Mouse (Mus musculus) adrenal gland (tissue): Measurements from ENCODE around the gene Dmd.
"Not testable (repeated sequence)": the region's sequence is repeated elsewhere in the genome, so short reads cannot be mapped to it uniquely, and the experiment has no call there.

Experiments
- intact Hi-C: fragments of 180-260 bp; cut with DNase I; formaldehyde crosslinking; loops from one replicate; pipeline ENCODE4 v1.15.1; 2025
- long read RNA-seq, 2 experiments: library from polyadenylated mRNA; unstranded; transcript quantifications; one replicate each; pipeline ENCODE4 v2.0.0; 2020; ENCODE audit warnings: borderline replicate concordance in 1 of 2; ENCODE audit not compliant: insufficient replicate concordance in 1 of 2

Dmd gene
- long read RNA-seq, experiment 1, partial matches to known transcripts, result 1 of 8 reads
- long read RNA-seq, experiment 1, other reads (novel, unspliced or antisense), result 3 of 8 reads
- long read RNA-seq, experiment 2, full-length matches to known transcripts, result 6 of 12 reads
- long read RNA-seq, experiment 2, partial matches to known transcripts, result 1 of 12 reads
- long read RNA-seq, experiment 2, other reads (novel, unspliced or antisense), result 5 of 12 reads

- intact Hi-C loops, result no loop called here
Measured at GRCm38 (mm10) chrX:82948630-82949029, at the start of gene Dmd. Dmd (plus strand) TSS chrX:82948870.

GRCm38 (mm10) chrX:82901515-82901914 is 47.2 kb upstream of the Dmd start:
- intact Hi-C loops, result no loop called here

GRCm38 (mm10) chrX:82987683-82988082 is 39.0 kb downstream of the Dmd start:
- intact Hi-C loops, result no loop called here

GRCm38 (mm10) chrX:83050190-83050589 is 101.5 kb downstream of the Dmd start:
- intact Hi-C loops, result no loop called here

GRCm38 (mm10) chrX:83116171-83116876 is 167.7 kb downstream of the Dmd start:
- intact Hi-C loops, result no loop called here

DNA sequence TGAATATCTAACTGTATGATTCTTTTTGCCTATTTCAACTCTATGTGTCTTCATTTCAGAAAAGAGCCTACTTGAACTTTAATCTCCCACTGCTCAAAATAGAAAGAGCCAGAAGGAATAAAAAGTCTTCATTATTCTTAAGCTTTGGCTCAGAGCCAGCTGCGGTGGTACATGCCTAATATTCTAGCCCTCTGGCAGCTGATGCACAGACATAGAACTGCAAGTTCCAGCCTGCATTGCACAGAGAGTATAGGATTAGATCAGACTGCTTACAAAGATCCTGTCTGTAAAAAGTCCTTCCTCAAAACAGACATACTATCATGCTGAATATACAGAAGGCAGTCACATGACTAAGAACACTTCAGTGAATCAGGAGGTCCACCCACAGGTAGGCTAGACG is 168.5 kb downstream of the Dmd start:
- intact Hi-C loops, result no loop called here

DNA sequence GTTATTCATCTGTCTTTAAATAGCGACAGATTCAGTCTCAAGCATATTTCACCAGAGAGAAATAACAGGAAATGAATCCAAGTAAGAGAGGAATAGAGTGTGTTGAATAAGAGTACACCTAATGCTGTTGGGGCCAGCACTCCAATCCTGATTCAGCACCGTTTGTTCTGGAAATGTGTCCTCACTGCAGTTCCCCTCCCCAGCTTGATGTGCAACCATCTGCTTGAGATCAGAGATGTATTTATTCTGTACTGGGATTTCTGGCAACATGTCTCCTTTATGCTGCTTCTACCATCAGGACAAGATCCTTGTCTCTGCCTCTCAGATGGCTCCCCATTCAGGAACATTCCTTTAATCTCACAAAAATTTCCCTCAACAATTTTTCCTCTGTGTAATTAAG is 271.9 kb downstream of the Dmd start:
- intact Hi-C loops, result no loop called here

DNA sequence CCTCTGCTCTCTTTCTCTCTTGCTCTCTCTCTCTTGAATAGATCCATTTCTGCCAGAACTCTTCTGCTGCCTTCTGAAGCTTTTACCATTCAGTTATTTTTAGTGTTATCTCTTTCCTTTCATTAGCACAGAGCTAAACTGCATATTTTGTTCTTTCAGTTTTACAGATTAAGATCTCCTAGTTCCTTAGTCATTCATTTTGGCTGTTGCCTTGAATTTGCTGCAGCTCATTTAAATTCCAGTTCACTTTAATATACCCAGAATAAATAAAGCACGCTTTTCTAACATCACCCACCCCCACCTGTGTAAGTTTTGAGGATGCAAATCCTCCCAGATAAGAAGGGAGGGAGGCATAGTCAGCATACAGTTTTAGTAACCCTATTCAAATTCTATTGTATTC is 272.4 kb downstream of the Dmd start:
- intact Hi-C loops, result no loop called here

DNA sequence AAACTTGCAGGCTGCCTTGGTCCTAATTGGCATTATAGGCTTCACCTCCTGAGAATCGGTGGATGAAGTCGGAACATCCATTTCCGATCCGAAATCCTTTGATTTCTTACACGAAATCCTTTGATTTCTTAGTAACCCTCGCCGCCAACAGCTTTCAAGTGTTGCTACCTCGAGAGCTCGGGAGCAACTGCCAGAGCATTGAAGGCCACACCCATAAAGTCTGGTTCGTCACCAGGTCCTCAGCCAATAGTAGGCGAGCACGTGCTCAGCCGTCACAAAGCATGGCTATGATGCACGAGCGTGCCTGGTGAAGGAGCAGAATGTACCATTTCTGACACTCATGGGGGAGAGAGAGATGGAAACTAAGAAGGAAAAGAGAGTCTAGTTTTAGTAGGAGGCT is 538.9 kb downstream of the Dmd start, which contains the start of gene Tsga8:
TSS of gene Tsga8 (minus strand) at position 327 of the 400 bp plus-strand sequence.
- intact Hi-C loops, result no loop called here

DNA sequence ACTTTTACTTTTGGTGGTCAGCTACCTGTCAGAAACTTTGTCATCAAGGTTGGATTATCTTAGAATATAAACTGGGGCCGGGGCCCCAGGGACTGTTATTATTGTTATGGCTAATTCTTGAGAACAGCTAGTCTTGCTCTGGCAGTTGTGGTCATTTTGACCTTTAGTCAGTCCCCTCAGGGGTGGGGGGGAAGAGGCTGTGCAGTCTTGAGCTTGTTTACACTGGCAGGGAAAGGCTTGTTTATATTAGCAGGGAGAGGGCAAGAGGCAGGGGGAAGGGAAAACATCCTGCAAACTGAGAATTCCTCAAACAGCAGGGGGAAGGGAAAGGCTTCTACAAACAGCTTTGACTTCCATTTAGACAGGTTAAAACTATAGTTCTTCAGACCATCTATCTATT is 726.3 kb downstream of the Dmd start:
- intact Hi-C loops, result no loop called here

GRCm38 (mm10) chrX:83686547-83686946 is 737.9 kb downstream of the Dmd start:
- intact Hi-C loops, result no loop called here

GRCm38 (mm10) chrX:83740533-83740932 is 791.9 kb downstream of the Dmd start:
- intact Hi-C loops, result loop anchor here (10.0 kb wide), 1 partner anchor 486 kb away; no protein-coding TSS in a partner anchor

GRCm38 (mm10) chrX:83746301-83747008 is 797.8 kb downstream of the Dmd start:
- intact Hi-C loops, result loop anchor here (10.0 kb wide), 1 partner anchor 492 kb away; no protein-coding TSS in a partner anchor

DNA sequence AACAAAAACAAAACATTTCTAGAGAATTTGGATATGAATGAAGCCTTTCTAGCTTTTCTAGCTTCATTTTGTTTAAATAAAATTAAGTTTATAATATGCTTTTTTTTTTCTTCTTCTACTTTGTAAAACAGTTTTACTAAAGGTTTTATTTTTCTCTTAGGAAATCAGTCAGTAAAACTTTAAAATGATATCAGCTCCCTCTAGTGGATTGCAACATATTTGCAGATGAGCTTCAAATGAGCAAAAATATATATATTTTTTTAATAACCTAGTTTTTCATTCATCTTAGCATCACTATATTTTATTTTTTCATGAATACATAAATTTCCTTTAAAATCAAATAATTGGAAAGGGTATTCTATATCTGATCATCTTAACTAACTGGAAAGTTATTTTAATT is 838.7 kb downstream of the Dmd start:
- intact Hi-C loops, result no loop called here

GRCm38 (mm10) chrX:83867469-83867868 is 918.8 kb downstream of the Dmd start:
- intact Hi-C loops, result not testable (repeated sequence)

DNA sequence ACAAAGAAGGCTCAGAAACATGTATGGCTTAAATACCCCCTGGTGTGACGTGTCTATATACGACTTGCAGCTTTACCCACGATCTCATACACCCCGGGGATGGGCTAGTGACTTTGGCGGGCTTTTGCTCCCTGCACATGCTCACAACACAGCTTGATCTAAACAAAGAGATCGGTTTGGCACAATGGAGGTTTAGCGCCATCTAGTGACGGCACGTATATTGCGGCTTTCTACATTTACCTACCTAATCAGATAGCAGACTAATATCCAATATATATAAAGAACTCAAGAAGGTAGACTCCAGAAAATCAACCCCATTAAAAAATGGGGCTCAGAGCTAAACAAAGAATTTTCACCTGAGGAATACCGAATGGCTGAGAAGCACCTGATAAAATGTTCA is 926.7 kb downstream of the Dmd start:
- intact Hi-C loops, result not testable (repeated sequence)

- intact Hi-C loops, result no loop called here
Measured at GRCm38 (mm10) chrX:83975895-83976294, 1027.2 kb downstream of the Dmd start.

DNA sequence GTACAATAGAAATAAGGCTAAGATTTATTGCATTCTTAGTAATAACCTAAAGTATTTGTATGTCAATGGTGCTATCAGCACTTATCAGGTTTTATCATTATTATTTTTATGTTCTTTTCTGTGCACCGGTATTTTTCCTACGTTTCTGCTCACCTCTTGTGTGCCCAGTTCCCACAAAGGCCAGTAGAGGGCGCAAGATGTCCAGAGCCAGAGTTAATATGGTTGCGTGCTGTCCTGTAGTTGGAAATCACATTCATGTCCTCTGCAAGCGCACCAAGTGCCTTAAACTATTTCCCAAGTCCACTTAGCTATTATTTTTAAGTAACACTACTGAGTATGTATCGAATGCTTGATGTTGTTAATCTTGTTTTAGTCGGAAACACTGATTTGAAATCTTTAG is 1052.6 kb downstream of the Dmd start:
- intact Hi-C loops, result loop anchor here (5.0 kb wide), 1 partner anchor 1481 kb away; no protein-coding TSS in a partner anchor

DNA sequence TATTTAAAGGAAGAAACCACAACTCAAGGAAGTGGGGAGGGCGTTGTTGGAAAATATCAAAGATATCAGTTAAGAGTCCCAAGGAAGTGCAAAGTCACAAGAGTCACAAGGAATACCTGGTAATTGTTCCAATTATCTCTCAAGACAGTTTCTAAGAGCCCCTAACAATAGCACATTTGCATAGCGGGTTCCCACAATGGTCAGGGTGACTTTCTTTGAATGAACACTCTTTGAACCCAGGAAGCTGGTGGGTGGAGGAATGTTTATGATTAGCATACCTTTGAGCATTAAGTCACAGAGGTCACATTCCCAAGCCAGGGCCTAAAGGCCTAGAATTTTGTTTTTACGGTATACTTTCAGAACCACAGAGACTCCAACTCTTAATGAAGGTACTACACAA is 1113.8 kb downstream of the Dmd start:
- intact Hi-C loops, result not testable (repeated sequence)

GRCm38 (mm10) chrX:84165872-84166271 is 1217.2 kb downstream of the Dmd start:
- intact Hi-C loops, result no loop called here

GRCm38 (mm10) chrX:84241297-84241859 is 1292.7 kb downstream of the Dmd start:
- intact Hi-C loops, result no loop called here

GRCm38 (mm10) chrX:84330593-84330992 is 1381.9 kb downstream of the Dmd start:
- intact Hi-C loops, result no loop called here
